Mouse (Mus musculus) thymus, adult 2 months (tissue): ENCODE results near the gene Fbxo33. TPM values are rescaled to one million over a fixed set of nuclear protein-coding genes. Genes with fewer than 3 reads are reported as not detected.

Experiments used
- DNase-seq: peaks from one replicate; pipeline ENCODE4 v3.0.0; 2021
- H3K27ac ChIP-seq: fragments of 200-500 bp; 2 replicates; pipeline ENCODE4 v1.5.1; 2012; ENCODE audit warnings: low read length, control low read depth; ENCODE audit not compliant: control insufficient read depth, insufficient read depth
- H3K27me3 ChIP-seq: fragments of 200-500 bp; 2 replicates; pipeline ENCODE4 v1.6.1; 2012; ENCODE audit warnings: mild to moderate bottlenecking, low read length, moderate library complexity, mixed read lengths; ENCODE audit not compliant: control insufficient read depth, insufficient read depth
- H3K36me3 ChIP-seq: fragments of 200-500 bp; 2 replicates; pipeline ENCODE4 v1.6.1; 2012; ENCODE audit warnings: mild to moderate bottlenecking, low read length, moderate library complexity; ENCODE audit not compliant: control insufficient read depth, insufficient read depth
- H3K4me1 ChIP-seq: fragments of 200-500 bp; replicated peaks from 2 replicates; pipeline ENCODE4 v1.6.1; 2012; ENCODE audit warnings: low read length; ENCODE audit not compliant: control insufficient read depth, insufficient read depth
- H3K4me3 ChIP-seq: fragments of 200-500 bp; 2 replicates; pipeline ENCODE4 v1.5.1; 2012; ENCODE audit warnings: mild to moderate bottlenecking, low read length, control low read depth, moderate library complexity; ENCODE audit not compliant: control insufficient read depth, insufficient read depth
- CTCF ChIP-seq: fragments of 200-500 bp; IDR thresholded peaks from 2 replicates; pipeline ENCODE4 v1.5.1; 2012; ENCODE audit warnings: mild to moderate bottlenecking, control low read depth, low read length, moderate library complexity, borderline replicate concordance; ENCODE audit not compliant: control insufficient read depth, poor library complexity, insufficient read depth; ENCODE audit errors: extremely low read depth
- POLR2A ChIP-seq: fragments of 200-500 bp; IDR thresholded peaks from 2 replicates; pipeline ENCODE4 v1.6.1; 2012; ENCODE audit warnings: mild to moderate bottlenecking, low read length, control low read depth, moderate library complexity; ENCODE audit not compliant: control insufficient read depth, poor library complexity, insufficient read depth; ENCODE audit errors: extremely low read depth
- WGBS: fragments of 180-500 bp; shearing (Covaris S2); methylation state at CpG from one replicate; pipeline ENCODE4 v1.1.7; 2018; 5-methylcytosine and 5-hydroxymethylcytosine counted together
- polyA plus RNA-seq: library from polyadenylated mRNA; depleted of rRNA; stranded (reverse); fragments of >200 nt; gene quantifications from 2 replicates; pipeline ENCODE4 v1.2.3, GENCODE M21; 2012

The Fbxo33 gene
- polyA plus RNA-seq, 1 experiment, result 18.6 TPM

DNA sequence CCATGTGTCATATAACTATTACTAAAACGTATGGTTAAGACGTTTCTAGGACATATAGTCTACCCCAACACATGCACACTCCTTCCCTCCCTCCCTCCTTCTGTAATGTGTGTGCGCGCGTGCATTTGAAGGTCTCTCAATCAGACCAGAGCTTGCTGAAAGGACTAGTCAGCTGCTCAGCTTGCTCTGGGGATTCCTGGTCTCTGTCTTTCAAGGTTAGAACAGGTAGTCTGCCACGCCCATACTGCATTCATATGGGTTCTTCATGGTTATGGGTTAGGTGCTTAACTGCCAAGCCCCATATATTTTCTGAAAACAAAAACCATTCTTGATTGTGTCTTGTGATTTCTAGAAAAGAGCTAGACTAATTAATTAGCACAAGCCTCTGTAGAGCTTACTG is 14.0 kb downstream of the Fbxo33 start:
- 96% methylated on average over 6 of the region's 6 CpGs for WGBS
- Histone ChIP-seq H3K4me3 (no peak overlapping the region), H3K27ac (no peak overlapping the region), H3K4me1 (peaks cover 5% of the 10 kb centered on the region; the same call in 1 of the 2 replicates), H3K27me3 (no peaks in the 10 kb centered on the region), H3K36me3 (peaks cover 33% of the 10 kb centered on the region)
- no peak for TF ChIP-seq POLR2A
- DNase-seq, result no peak

DNA sequence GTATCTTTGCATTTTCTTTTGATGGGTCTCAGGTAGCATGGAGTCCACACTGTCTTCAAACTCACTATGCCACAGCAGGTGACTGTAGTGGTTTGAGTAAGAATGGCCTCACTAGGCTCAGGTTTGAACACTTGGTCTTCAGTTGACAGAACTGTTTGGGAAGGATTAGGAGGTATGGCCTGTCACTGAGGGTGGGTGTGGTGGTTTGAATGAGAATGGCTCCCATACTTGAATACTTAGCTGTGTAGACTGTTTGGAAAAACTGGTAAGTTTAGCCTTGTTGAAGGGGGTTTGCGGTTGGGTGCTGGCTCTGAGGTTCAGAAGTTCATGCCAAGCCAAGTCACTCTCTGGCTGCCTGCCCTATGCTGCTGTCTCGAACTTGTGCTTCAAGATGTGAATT is 20.2 kb downstream of the Fbxo33 start:
- no peak for TF ChIP-seq POLR2A
- TF ChIP-seq CTCF, result no peak

DNA sequence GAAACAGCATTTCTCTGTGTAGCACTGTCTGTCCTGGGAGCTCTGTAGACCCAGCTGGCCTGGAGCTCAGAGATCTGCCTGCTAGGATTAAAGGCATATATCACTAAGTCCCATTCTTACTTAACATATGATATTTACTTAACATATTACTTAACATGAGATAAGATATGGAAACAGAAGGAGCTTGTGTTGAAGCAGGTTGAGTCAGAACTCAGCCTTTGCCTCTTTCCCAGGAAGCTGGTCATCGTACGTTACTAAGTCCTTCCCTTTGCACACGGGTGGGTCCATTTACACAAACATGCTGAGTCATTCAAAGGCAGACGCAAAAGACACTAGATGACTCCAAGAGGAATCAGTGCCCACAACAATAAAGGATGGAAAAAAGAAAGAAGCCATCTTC is 20.8 kb downstream of the Fbxo33 start:
- no peak for TF ChIP-seq POLR2A
- TF ChIP-seq CTCF, result no peak
- H3K27ac ChIP-seq, result no peak overlapping the region
- 96% methylated on average over 4 of the region's 4 CpGs for WGBS
- H3K36me3 ChIP-seq, result peaks cover 28% of the 10 kb centered on the region
- no peaks in the 10 kb centered on the region for H3K4me1 ChIP-seq
- H3K4me3 ChIP-seq, result no peak overlapping the region
- no peaks in the 10 kb centered on the region for H3K27me3 ChIP-seq
- no peak for DNase-seq

More for the DNA sequence above, 20.2 kb downstream of the Fbxo33 start:
- no peaks in the 10 kb centered on the region for H3K27me3 ChIP-seq
- H3K4me3 ChIP-seq, result no peak overlapping the region
- H3K27ac ChIP-seq, result no peak overlapping the region
- no peaks in the 10 kb centered on the region for H3K4me1 ChIP-seq
- 97% methylated on average over 2 of the region's 2 CpGs for whole genome bisulfite sequencing
- peaks cover 34% of the 10 kb centered on the region for H3K36me3 ChIP-seq
- no peak for DNase-seq

DNA sequence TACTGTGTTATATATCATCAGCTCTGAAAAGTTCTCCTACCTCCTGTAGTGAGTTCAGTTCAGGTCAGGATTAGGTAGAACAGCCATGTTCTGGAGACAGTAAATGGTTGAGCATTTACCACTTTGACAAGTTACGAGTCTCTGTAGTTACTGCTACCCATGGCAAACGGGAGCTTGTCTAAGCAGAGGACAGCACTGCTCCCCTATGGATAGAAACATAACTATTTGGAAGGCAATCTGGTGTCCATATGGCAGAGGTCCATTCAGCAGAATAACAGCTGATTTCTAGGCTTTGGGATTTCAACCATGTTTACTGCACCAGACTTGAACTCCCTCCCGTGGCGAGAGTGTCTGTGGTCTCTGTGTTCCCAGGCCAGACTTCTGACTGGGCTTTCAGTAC is 23.6 kb downstream of the Fbxo33 start:
- H3K36me3 ChIP-seq, result peaks cover 19% of the 10 kb centered on the region
- no peaks in the 10 kb centered on the region for H3K27me3 ChIP-seq
- H3K27ac ChIP-seq, result no peak overlapping the region
- DNase-seq, result no peak
- H3K4me3 ChIP-seq, result no peak overlapping the region
- TF ChIP-seq POLR2A, result no peak
- TF ChIP-seq CTCF, result no peak
- no peaks in the 10 kb centered on the region for H3K4me1 ChIP-seq
- WGBS, result 97% methylated on average over 4 of the region's 4 CpGs

DNA sequence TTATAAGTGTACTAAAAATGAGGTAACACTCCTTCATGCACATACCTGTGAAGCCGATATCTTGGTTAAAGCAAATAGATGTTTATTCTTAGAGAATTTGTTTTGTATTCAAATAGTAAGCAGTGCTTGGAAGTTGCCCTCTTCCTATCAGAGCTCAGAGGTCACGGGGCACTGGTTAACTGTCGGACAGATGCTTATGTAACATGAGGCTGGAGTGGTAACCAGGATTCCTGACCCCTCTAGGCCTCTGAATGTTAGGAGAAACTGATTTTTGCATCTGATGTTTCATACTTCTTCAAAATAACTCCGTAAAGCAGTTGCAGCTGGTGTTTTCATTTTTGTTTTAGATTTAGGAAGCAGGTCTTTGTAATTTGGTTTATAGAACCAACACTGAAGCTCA is 24.5 kb downstream of the Fbxo33 start:
- TF ChIP-seq POLR2A, result no peak
- no peaks in the 10 kb centered on the region for H3K4me1 ChIP-seq
- H3K27ac ChIP-seq, result no peak overlapping the region
- peaks cover 23% of the 10 kb centered on the region for H3K36me3 ChIP-seq
- H3K4me3 ChIP-seq, result no peak overlapping the region
- no peaks in the 10 kb centered on the region for H3K27me3 ChIP-seq
- WGBS, result 91% methylated on average over 4 of the region's 4 CpGs
- DNase-seq, result no peak

DNA sequence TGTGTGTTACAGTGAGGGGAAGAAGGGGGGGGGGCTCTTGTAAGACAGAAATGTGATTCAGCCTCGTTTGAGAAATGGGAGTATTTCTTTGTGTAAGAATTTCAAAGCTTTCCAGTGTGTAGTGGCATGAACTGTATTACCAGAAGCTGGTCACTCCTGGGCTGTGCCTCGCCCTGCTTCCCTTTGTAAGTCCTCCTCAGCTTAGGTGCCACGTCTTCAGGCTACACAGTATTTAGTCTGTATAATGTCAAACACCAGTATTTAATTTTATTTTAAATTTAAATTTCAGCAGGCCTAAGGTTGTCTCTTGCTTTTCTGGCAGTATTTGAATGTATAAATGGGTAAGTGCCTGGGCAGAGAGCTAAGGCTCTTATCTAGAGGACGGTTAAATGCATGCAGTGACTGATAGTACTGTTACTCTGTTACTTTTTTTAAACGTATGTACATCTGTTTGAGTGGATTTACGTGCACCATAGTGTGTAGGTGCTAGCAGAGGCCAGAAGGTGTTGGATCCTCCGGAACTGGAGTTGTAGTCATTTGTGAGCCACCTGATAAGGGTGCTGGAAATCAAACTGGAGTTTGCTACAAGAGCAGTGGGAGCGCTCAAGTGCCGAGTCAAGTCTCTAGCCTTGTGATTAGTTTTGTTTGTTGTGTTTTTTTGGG is 25.1 kb downstream of the Fbxo33 start:
- no peak overlapping the region for H3K4me3 ChIP-seq
- 95% methylated on average over 9 of the region's 9 CpGs for WGBS
- H3K27me3 ChIP-seq, result no peaks in the 10 kb centered on the region
- no peaks in the 10 kb centered on the region for H3K4me1 ChIP-seq
- H3K27ac ChIP-seq, result no peak overlapping the region
- H3K36me3 ChIP-seq, result peaks cover 21% of the 10 kb centered on the region
- TF ChIP-seq POLR2A (no peak), CTCF (no peak)
- no peak for DNase-seq

DNA sequence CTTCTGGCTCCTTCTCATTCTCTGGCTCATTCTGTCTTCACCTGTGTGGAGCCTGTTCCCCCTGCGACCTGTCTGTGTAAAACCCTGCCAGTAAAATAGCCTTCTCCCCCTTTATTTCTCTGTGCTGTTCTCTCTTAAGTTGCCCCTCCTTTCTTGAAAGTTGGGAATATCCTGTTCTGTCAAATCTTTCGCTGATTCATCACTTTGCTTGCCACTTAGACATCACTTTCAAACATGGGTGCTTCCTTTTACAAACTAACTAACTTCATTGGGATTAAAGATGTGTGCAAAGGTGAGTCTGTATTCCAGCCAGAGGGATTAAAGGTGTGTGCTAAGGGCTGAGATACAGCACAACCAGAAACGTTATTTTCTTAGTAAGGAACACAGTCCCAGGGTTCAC is 25.9 kb downstream of the Fbxo33 start:
- Histone ChIP-seq H3K27ac (no peak overlapping the region), H3K27me3 (no peaks in the 10 kb centered on the region), H3K4me1 (no peaks in the 10 kb centered on the region), H3K36me3 (peaks cover 26% of the 10 kb centered on the region), H3K4me3 (no peak overlapping the region)
- no peak for DNase-seq
- no peak for TF ChIP-seq POLR2A
- TF ChIP-seq CTCF, result no peak
- 91% methylated on average over 3 of the region's 3 CpGs for WGBS
